Mouse (Mus musculus): ENCODE results near the gene 2510002D24Rik. TPM values are rescaled to one million over a fixed set of nuclear protein-coding genes. Genes with fewer than 3 reads are reported as not detected.

The 2510002D24Rik gene
- polyA plus RNA-seq, 2 experiments = 11.0 to 20.5 TPM

DNA sequence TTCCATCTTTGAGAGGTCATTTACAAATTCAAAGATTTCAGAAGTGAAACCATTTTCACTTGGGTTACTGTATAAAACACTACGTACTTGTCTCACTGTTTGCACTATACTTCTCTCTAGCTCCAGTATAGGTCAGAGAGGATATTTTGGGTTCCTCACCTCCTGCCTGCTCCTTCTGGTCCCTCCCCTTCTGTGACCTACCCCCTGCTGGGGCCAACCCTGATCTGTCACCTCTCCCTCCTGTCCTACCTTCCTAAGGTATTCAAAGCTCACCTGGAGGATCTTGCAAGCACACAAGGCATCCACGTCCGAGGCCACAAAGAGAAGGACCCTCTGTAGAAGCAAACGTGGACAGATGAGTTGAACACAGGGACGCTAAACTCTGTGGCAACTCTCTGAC is 25.3 kb upstream of the 2510002D24Rik start:
- 5% methylated on average over 5 of the region's 5 CpGs for WGBS (ENCODE audit: insufficient replicate concordance)
- H3K4me3 ChIP-seq (ENCODE audit: insufficient read depth in 1 of 2, low read depth in 2 of 2, low read length in 2 of 2) = peak overlapping the region; percentile 94 to 100
- peak overlapping the region; percentile 80 for H3K9ac ChIP-seq (replicated peaks)
- no peaks in the 10 kb centered on the region for H3K27me3 ChIP-seq (ENCODE audit: control insufficient read depth, insufficient read depth, low read length)
- H3K4me2 ChIP-seq (ENCODE audit: low read depth) = peak overlapping the region; percentile 97
- ATAC-seq (ENCODE audit: insufficient read depth) = peak; percentile 62
- peak in 1 of 3 experiments; percentile 17 for DNase-seq (ENCODE audit: low read depth in 3 of 3, low spot score in 3 of 3)
- TF ChIP-seq EP300 (IDR thresholded peaks at IDR 0.05; ENCODE audit: low read depth) (no peak), CTCF (IDR thresholded peaks at IDR 0.05; ENCODE audit: low read depth) (no peak)
- peak overlapping the region; percentile 52 for H3K27ac ChIP-seq
- H3K36me3 ChIP-seq (replicated peaks; ENCODE audit: control insufficient read depth, insufficient read depth, low read depth) = peaks cover 50% of the 10 kb centered on the region
- H3K4me1 ChIP-seq (replicated peaks; ENCODE audit: control insufficient read depth in 2 of 2, insufficient read depth in 2 of 2, low read length in 1 of 2) = peaks cover 12 to 16% of the 10 kb centered on the region in 2 experiments; a peak in 3 of 4 replicates
- no peaks in the 10 kb centered on the region for H3K9me3 ChIP-seq (ENCODE audit: control insufficient read depth, low read length)

DNA sequence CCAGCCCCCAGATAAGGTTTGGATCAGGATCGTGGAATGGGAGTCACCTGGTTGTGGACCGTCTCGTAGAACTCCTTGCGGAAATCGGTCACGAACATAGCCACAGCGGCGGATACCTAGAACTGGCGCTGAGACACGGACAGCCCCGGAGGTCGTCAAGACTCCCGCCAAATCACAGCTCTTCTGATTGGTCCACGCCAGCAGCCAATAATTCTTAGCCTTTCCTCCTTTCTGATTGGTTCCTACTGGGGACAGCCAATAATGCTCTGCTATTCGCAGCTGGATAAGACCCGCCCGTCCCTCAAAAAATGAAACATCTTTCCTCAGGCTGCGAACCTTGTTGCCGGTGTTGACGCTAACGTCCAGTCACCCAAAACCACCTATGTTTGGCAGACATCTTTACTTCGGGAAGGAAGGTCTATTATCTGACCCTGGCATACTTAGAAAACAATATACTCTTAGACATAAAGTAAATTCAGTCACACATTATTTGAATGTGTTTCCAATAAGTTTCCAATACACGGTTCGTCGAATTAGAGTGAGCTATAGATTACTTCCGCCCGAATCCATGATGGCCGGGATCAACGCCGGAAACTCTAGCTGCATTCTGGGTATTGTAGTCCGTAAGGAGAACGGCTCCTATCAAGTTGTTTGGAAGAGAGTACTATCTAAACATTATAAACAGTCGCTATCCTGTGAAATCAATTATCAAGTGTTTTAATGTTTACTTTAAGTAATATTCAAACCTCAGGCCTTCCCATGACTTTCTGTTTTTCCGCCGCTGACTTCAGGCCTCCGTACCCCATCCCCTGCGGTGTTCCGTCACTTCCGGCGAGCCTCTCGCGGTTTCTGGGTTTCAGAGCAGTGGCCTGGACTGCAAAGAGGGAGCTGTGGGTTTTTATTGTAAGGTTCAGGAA is 24.7 kb upstream of the 2510002D24Rik start, which contains the start of the genes Ufd1 and Cdc45:
Ufd1 (plus strand) TSS at position 312 of the 917 bp plus-strand sequence.
Cdc45 (minus strand) TSS at position 520 of the 917 bp plus-strand sequence.
- H3K4me2 ChIP-seq (ENCODE audit: low read depth) = peak within 1 kb of the TSS; percentile 97
- H3K4me3 ChIP-seq (ENCODE audit: insufficient read depth in 1 of 2, low read depth in 2 of 2, low read length in 2 of 2) = peak within 1 kb of the TSS; percentile 94 to 100

GRCm38 (mm10) chr16:18812385-18812910 is 23.9 kb upstream of the 2510002D24Rik start:
- Histone ChIP-seq H3K9me3 (ENCODE audit: control insufficient read depth, low read length) (no peaks in the 10 kb centered on the region), H3K4me3 (ENCODE audit: insufficient read depth in 1 of 2, low read depth in 2 of 2, low read length in 2 of 2) (peak overlapping the region; percentile 94 to 100), H3K27ac (peak overlapping the region; percentile 86), H3K9ac (replicated peaks) (peak overlapping the region; percentile 88), H3K4me1 (replicated peaks; ENCODE audit: control insufficient read depth in 2 of 2, insufficient read depth in 2 of 2, low read length in 1 of 2) (peaks cover 12 to 16% of the 10 kb centered on the region in 2 experiments; a peak in 3 of 4 replicates), H3K27me3 (ENCODE audit: control insufficient read depth, insufficient read depth, low read length) (no peaks in the 10 kb centered on the region), H3K4me2 (ENCODE audit: low read depth) (peak overlapping the region; percentile 97), H3K36me3 (replicated peaks; ENCODE audit: control insufficient read depth, insufficient read depth, low read depth) (peaks cover 37% of the 10 kb centered on the region)
- TF ChIP-seq EP300 (IDR thresholded peaks at IDR 0.05; ENCODE audit: low read depth) (no peak), CTCF (IDR thresholded peaks at IDR 0.05; ENCODE audit: low read depth) (no peak)
- ATAC-seq (ENCODE audit: insufficient read depth) = peak; percentile 36
- no peak for DNase-seq (ENCODE audit: low read depth in 3 of 3, low spot score in 3 of 3)
- 1% methylated on average over 31 of the region's 31 CpGs for WGBS (ENCODE audit: insufficient replicate concordance)

More for the DNA sequence above, 24.7 kb upstream of the 2510002D24Rik start, which contains the start of the genes Ufd1 and Cdc45:
- peak within 1 kb of the TSS; percentile 86 for H3K27ac ChIP-seq
- ATAC-seq (ENCODE audit: insufficient read depth) = peak; percentile 92
- no peaks in the 10 kb centered on the region for H3K9me3 ChIP-seq (ENCODE audit: control insufficient read depth, low read length)
- TF ChIP-seq CTCF (IDR thresholded peaks at IDR 0.05; ENCODE audit: low read depth) (0 out of 2 replicates have a peak, but pooled peaks have one; percentile 4), EP300 (IDR thresholded peaks at IDR 0.05; ENCODE audit: low read depth) (peak; percentile 6; the same call in 1 of the 2 replicates)
- H3K36me3 ChIP-seq (replicated peaks; ENCODE audit: control insufficient read depth, insufficient read depth, low read depth) = peaks cover 45% of the 10 kb centered on the region
- WGBS (ENCODE audit: insufficient replicate concordance) = under 1% methylated on average over 42 of the region's 42 CpGs
- H3K9ac ChIP-seq (replicated peaks) = peak within 1 kb of the TSS; percentile 88
- peaks cover 12 to 16% of the 10 kb centered on the region in 2 experiments; a peak in 3 of 4 replicates for H3K4me1 ChIP-seq (replicated peaks; ENCODE audit: control insufficient read depth in 2 of 2, insufficient read depth in 2 of 2, low read length in 1 of 2)
- no peaks in the 10 kb centered on the region for H3K27me3 ChIP-seq (ENCODE audit: control insufficient read depth, insufficient read depth, low read length)
- DNase-seq (ENCODE audit: low read depth in 3 of 3, low spot score in 3 of 3) = peak; percentile 93 to 96 (median 95)

- Histone ChIP-seq H3K4me2 (ENCODE audit: low read depth) (no peak overlapping the region), H3K9ac (replicated peaks) (no peak overlapping the region), H3K27ac (no peak overlapping the region), H3K36me3 (replicated peaks; ENCODE audit: control insufficient read depth, insufficient read depth, low read depth) (peaks cover 82% of the 10 kb centered on the region), H3K27me3 (ENCODE audit: control insufficient read depth, insufficient read depth, low read length) (no peaks in the 10 kb centered on the region), H3K4me1 (replicated peaks; ENCODE audit: control insufficient read depth in 2 of 2, insufficient read depth in 2 of 2, low read length in 1 of 2) (peaks cover 0 to 7% of the 10 kb centered on the region in 2 experiments; a peak in 3 of 4 replicates), H3K9me3 (ENCODE audit: control insufficient read depth, low read length) (no peaks in the 10 kb centered on the region), H3K4me3 (ENCODE audit: insufficient read depth in 1 of 2, low read depth in 2 of 2, low read length in 2 of 2) (no peak overlapping the region)
- DNase-seq (ENCODE audit: low read depth in 3 of 3, low spot score in 3 of 3) = no peak
- 28% methylated on average over 1 of the region's 1 CpGs for WGBS (ENCODE audit: insufficient replicate concordance)
- peak; percentile 52 for ATAC-seq (ENCODE audit: insufficient read depth)
- TF ChIP-seq CTCF (IDR thresholded peaks at IDR 0.05; ENCODE audit: low read depth) = no peak
- TF ChIP-seq EP300 (IDR thresholded peaks at IDR 0.05; ENCODE audit: low read depth) = peak; percentile 43; the same call in 1 of the 2 replicates
Measured at GRCm38 (mm10) chr16:18822356-18822755, 14.0 kb upstream of the 2510002D24Rik start.

Data from liver, embryonic 14.5 days (tissue).